Mouse (Mus musculus) adrenal gland, adult 18-20 months (tissue): ENCODE results near the gene Gpt2. TPM values are rescaled to one million over a fixed set of nuclear protein-coding genes. Genes with fewer than 3 reads are reported as not detected.
A peak's percentile ranks its signal among the peaks of the same experiment; 100 is the strongest.

Experiments
- DNase-seq, 2 experiments: peaks; one replicate each; pipeline ENCODE4 v3.0.0; 2021 to 2022; ENCODE audit warnings: low spot score in 2 of 2
- total RNA-seq, 2 experiments: library from RNA; stranded (reverse); gene quantifications; 1 replicate in 1 of 2; 2 replicates in 1 of 2; pipeline ENCODE4 v1.2.3; 2021

The Gpt2 gene
- total RNA-seq, 2 experiments from 2014 or later: 74.5 to 255 TPM

GRCm38 (mm10) chr8:85521332-85521731 lies 29.0 kb downstream of the Gpt2 start:
- no peak for DNase-seq

GRCm38 (mm10) chr8:85524086-85524485 lies 31.7 kb downstream of the Gpt2 start:
- no peak for DNase-seq

GRCm38 (mm10) chr8:85526105-85526504 lies 33.7 kb downstream of the Gpt2 start:
- peak; percentile 50 to 65 for DNase-seq

- DNase-seq: no peak
These were observed 36.6 kb downstream of the Gpt2 start for GRCm38 (mm10) chr8:85528959-85529358.

GRCm38 (mm10) chr8:85530717-85531116 lies 38.3 kb downstream of the Gpt2 start:
- no peak for DNase-seq

- DNase-seq: no peak
These were observed 39.1 kb downstream of the Gpt2 start for GRCm38 (mm10) chr8:85531471-85531870.

- DNase-seq: no peak
These were observed 40.5 kb downstream of the Gpt2 start for GRCm38 (mm10) chr8:85532843-85533242.

GRCm38 (mm10) chr8:85533434-85533833 lies 41.1 kb downstream of the Gpt2 start:
- DNase-seq: no peak

GRCm38 (mm10) chr8:85534163-85534562 lies 41.8 kb downstream of the Gpt2 start:
- no peak for DNase-seq

GRCm38 (mm10) chr8:85536332-85536731 lies 44.0 kb downstream of the Gpt2 start:
- no peak for DNase-seq

GRCm38 (mm10) chr8:85551934-85552333 lies 59.6 kb downstream of the Gpt2 start:
- no peak for DNase-seq

GRCm38 (mm10) chr8:85554391-85555180 lies 62.2 kb downstream of the Gpt2 start:
- DNase-seq: no peak

GRCm38 (mm10) chr8:85555181-85556145 lies 63.1 kb downstream of the Gpt2 start, which contains the start of gene Dnaja2:
Gene Dnaja2, minus strand, starts transcription at chr8:85555344.
- peak; percentile 94 to 95 for DNase-seq

- DNase-seq: no peak
These were observed 64.7 kb downstream of the Gpt2 start for GRCm38 (mm10) chr8:85556986-85557600.

GRCm38 (mm10) chr8:85557601-85557986 lies 65.2 kb downstream of the Gpt2 start:
- no peak for DNase-seq

GRCm38 (mm10) chr8:85559201-85559600 lies 66.8 kb downstream of the Gpt2 start:
- no peak for DNase-seq

GRCm38 (mm10) chr8:85559966-85560365 lies 67.6 kb downstream of the Gpt2 start:
- DNase-seq: no peak

GRCm38 (mm10) chr8:85563336-85563735 lies 71.0 kb downstream of the Gpt2 start:
- no peak for DNase-seq

- DNase-seq: no peak
These were observed 72.8 kb downstream of the Gpt2 start for GRCm38 (mm10) chr8:85565186-85565585.

GRCm38 (mm10) chr8:85567801-85568200 lies 75.4 kb downstream of the Gpt2 start:
- DNase-seq: no peak

GRCm38 (mm10) chr8:85570466-85570865 lies 78.1 kb downstream of the Gpt2 start:
- DNase-seq: no peak
